Mouse (Mus musculus) ES-E14 (cell line): ENCODE data around the gene Hist1h2bg. TPM values are rescaled to one million over a fixed set of nuclear protein-coding genes. Genes with fewer than 3 reads are reported as not detected.
A peak's percentile ranks its signal among the peaks of the same experiment; 100 is the strongest.

Source experiments
- DNase-seq: peaks from one replicate; pipeline ENCODE4 v3.0.0-alpha.2; 2013; ENCODE audit warnings: low read depth, low spot score
- H3K27ac ChIP-seq: 2 replicates; pipeline ENCODE4 v1.5.1; 2012; ENCODE audit warnings: low read depth, mild to moderate bottlenecking, low read length, moderate library complexity, mixed read lengths; ENCODE audit not compliant: poor library complexity, insufficient read depth, severe bottlenecking
- H3K36me3 ChIP-seq: 2 replicates; pipeline ENCODE4 v1.6.1; 2012; ENCODE audit warnings: mild to moderate bottlenecking, low read length, moderate library complexity, mixed read lengths; ENCODE audit not compliant: control insufficient read depth, poor library complexity, insufficient read depth, severe bottlenecking
- H3K4me1 ChIP-seq, 2 experiments: fragments of 150-350 bp in 1 of 2; sonication (generic) in 1 of 2; 2 replicates each; pipeline ENCODE4 v1.6.1; 2012; ENCODE audit warnings: low read length in 2 of 2, mild to moderate bottlenecking in 1 of 2, mixed read lengths in 1 of 2; ENCODE audit not compliant: control insufficient read depth in 2 of 2, insufficient read depth in 2 of 2, poor library complexity in 1 of 2
- H3K4me3 ChIP-seq, 2 experiments: fragments of 150-350 bp in 1 of 2; sonication (generic) in 1 of 2; 2 replicates each; pipeline ENCODE4 v1.5.1; 2012; ENCODE audit warnings: low read length in 2 of 2, low read depth in 1 of 2, mild to moderate bottlenecking in 1 of 2, mixed read lengths in 1 of 2; ENCODE audit not compliant: insufficient read depth in 1 of 2, poor library complexity in 1 of 2, severe bottlenecking in 1 of 2
- H3K9ac ChIP-seq: 2 replicates; pipeline ENCODE4 v1.6.1; 2012; ENCODE audit warnings: low read depth, mild to moderate bottlenecking, low read length, mixed read lengths; ENCODE audit not compliant: poor library complexity, insufficient read depth, severe bottlenecking
- H3K9me3 ChIP-seq: fragments of 150-350 bp; sonication (generic); 2 replicates; pipeline ENCODE4 v1.6.1; 2012; ENCODE audit warnings: low read depth, mild to moderate bottlenecking, low read length; ENCODE audit not compliant: control insufficient read depth, insufficient read depth
- CHD2 ChIP-seq: IDR thresholded peaks from 2 replicates; pipeline ENCODE4 v1.6.1; 2014; ENCODE audit warnings: mild to moderate bottlenecking, low read depth, low read length, inconsistent platforms
- HCFC1 ChIP-seq: IDR thresholded peaks from 2 replicates; pipeline ENCODE4 v1.6.1; 2012; ENCODE audit warnings: low read length, inconsistent platforms, borderline replicate concordance; ENCODE audit not compliant: insufficient read depth
- MAFK ChIP-seq: IDR thresholded peaks from 2 replicates; pipeline ENCODE4 v1.6.1; 2014; ENCODE audit warnings: mild to moderate bottlenecking, low read depth, low read length, inconsistent platforms; ENCODE audit not compliant: insufficient read depth
- ZC3H11A ChIP-seq: IDR thresholded peaks from 2 replicates; pipeline ENCODE4 v1.6.1; 2012; ENCODE audit warnings: low read depth, mild to moderate bottlenecking, inconsistent platforms, low read length, borderline replicate concordance
- ZNF384 ChIP-seq: IDR thresholded peaks from 2 replicates; pipeline ENCODE4 v1.6.1; 2012; ENCODE audit warnings: low read depth, low read length, inconsistent platforms
- in situ Hi-C, 2 experiments: fragments of 600-800 bp; cut with MboI; formaldehyde crosslinking; loops; one replicate each; pipeline ENCODE4 v1.15.1; 2025; ENCODE audit warnings: low sequenced_read_pairs in 2 of 2, inconsistent platforms in 1 of 2; ENCODE audit not compliant: unreplicated experiment in 2 of 2
- total RNA-seq: library from RNA; depleted of rRNA; stranded (reverse); fragments of 300-350 nt; gene quantifications from 2 replicates; pipeline ENCODE4 v1.2.3, GENCODE M21; 2012; rRNA removed

Gene Hist1h2bg
- total RNA-seq, 1 experiment: 2,074 TPM

- in situ Hi-C loops: no loop called here
- H3K27ac ChIP-seq: peak within 1 kb of the TSS; percentile 68; the same call in 1 of the 2 replicates
- H3K9ac ChIP-seq: peak within 1 kb of the TSS; percentile 76
- H3K9me3 ChIP-seq: no peaks in the 10 kb centered on the region
- TF ChIP-seq MAFK (no peak), CHD2 (no peak; the same call in 1 of the 2 replicates), ZC3H11A (no peak), HCFC1 (no peak), ZNF384 (no peak)
- H3K36me3 ChIP-seq: no peaks in the 10 kb centered on the region
- H3K4me3 ChIP-seq: peak within 1 kb of the TSS; percentile 66 to 77
- no peaks in the 10 kb centered on the region for H3K4me1 ChIP-seq
- peak; percentile 76 for DNase-seq
Measured at GRCm38 (mm10) chr13:23620733-23621531, 49.7 kb downstream of the Hist1h2bg start, which contains the start of gene Hist1h2be. Hist1h2be (minus strand) TSS chr13:23621124.

Other genes starting within 250 kb of the Hist1h2bg start
- 15.8 and 15.9 TPM in 2 replicates for gene Zfp322a, start 202.2 kb upstream of the Hist1h2bg start, total RNA-seq
- gene Abt1, start 147.5 kb upstream of the Hist1h2bg start, total RNA-seq: 10.5 and 15.5 TPM in 2 replicates
- gene Btn1a1, start 105.5 kb upstream of the Hist1h2bg start, total RNA-seq: 0.11 and 0.62 TPM in 2 replicates
- 0.95 and 1.5 TPM in 2 replicates for gene Btn2a2, start 82.5 kb upstream of the Hist1h2bg start, total RNA-seq
- 2,382 and 2,804 TPM in 2 replicates for gene Hist1h4h, start 40.3 kb upstream of the Hist1h2bg start, total RNA-seq
- gene Hist1h2af, start 37.5 kb upstream of the Hist1h2bg start, total RNA-seq: 1,402 and 1,887 TPM in 2 replicates
- 436 and 621 TPM in 2 replicates for gene Hist1h3g, start 36.0 kb upstream of the Hist1h2bg start, total RNA-seq
- 98.5 and 146 TPM in 2 replicates for gene Hist1h2bh, start 28.0 kb upstream of the Hist1h2bg start, total RNA-seq
- 245 and 289 TPM in 2 replicates for gene Hist1h3f, start 27.3 kb upstream of the Hist1h2bg start, total RNA-seq
- 1,886 and 2,172 TPM in 2 replicates for gene Hist1h4f, start 19.7 kb upstream of the Hist1h2bg start, total RNA-seq
- gene Hist1h1d, start 18.1 kb upstream of the Hist1h2bg start, total RNA-seq: 68.4 and 97.6 TPM in 2 replicates
- gene Hist1h3e, start 9.0 kb upstream of the Hist1h2bg start, total RNA-seq: 792 and 864 TPM in 2 replicates
- 587 and 755 TPM in 2 replicates for gene Hist1h2ae, start 176 bp upstream of the Hist1h2bg start, total RNA-seq
- 677 and 970 TPM in 2 replicates for gene Hist1h2bf, start 2.8 kb downstream of the Hist1h2bg start, total RNA-seq
- 1,000 and 1,148 TPM in 2 replicates for gene Hist1h2ad, start 3.0 kb downstream of the Hist1h2bg start, total RNA-seq
- 80.2 and 103 TPM in 2 replicates for gene Hist1h3d, start 4.4 kb downstream of the Hist1h2bg start, total RNA-seq
- gene Hist1h4d, start 10.2 kb downstream of the Hist1h2bg start, total RNA-seq: 713 and 869 TPM in 2 replicates
- gene Hist1h2be, start 49.7 kb downstream of the Hist1h2bg start, total RNA-seq: 119 and 195 TPM in 2 replicates
- gene Hist1h1e, start 51.2 kb downstream of the Hist1h2bg start, total RNA-seq: 131 and 207 TPM in 2 replicates
- gene Hist1h2ac, start 112.6 kb downstream of the Hist1h2bg start, total RNA-seq: 112 and 141 TPM in 2 replicates
- gene Hist1h2bc, start 112.8 kb downstream of the Hist1h2bg start, total RNA-seq: 355 and 545 TPM in 2 replicates
- 7.7 and 13.3 TPM in 2 replicates for gene Hist1h1t, start 124.4 kb downstream of the Hist1h2bg start, total RNA-seq
- 326 and 496 TPM in 2 replicates for gene Hist1h4c, start 127.1 kb downstream of the Hist1h2bg start, total RNA-seq
- gene Hfe, start 139.5 kb downstream of the Hist1h2bg start, total RNA-seq: 1.1 and 1.5 TPM in 2 replicates
- 379 and 496 TPM in 2 replicates for gene Hist1h1c, start 167.4 kb downstream of the Hist1h2bg start, total RNA-seq
- gene Hist1h3c, start 174.2 kb downstream of the Hist1h2bg start, total RNA-seq: 970 and 1,161 TPM in 2 replicates
- 1,224 and 1,736 TPM in 2 replicates for gene Hist1h2bb, start 175.3 kb downstream of the Hist1h2bg start, total RNA-seq
- gene Hist1h2ab, start 179.7 kb downstream of the Hist1h2bg start, total RNA-seq: 2,399 and 2,956 TPM in 2 replicates
- 667 and 954 TPM in 2 replicates for gene Hist1h3b, start 180.9 kb downstream of the Hist1h2bg start, total RNA-seq
- 1,054 and 1,339 TPM in 2 replicates for gene Hist1h4b, start 185.6 kb downstream of the Hist1h2bg start, total RNA-seq
- gene Hist1h4a, start 189.8 kb downstream of the Hist1h2bg start, total RNA-seq: 1,331 and 1,744 TPM in 2 replicates
- gene Hist1h3a, start 191.0 kb downstream of the Hist1h2bg start, total RNA-seq: 470 and 728 TPM in 2 replicates
- gene Hist1h1a, start 192.3 kb downstream of the Hist1h2bg start, total RNA-seq: 1,149 and 1,468 TPM in 2 replicates
- gene Trim38, start 198.5 kb downstream of the Hist1h2bg start, total RNA-seq: 0.21 and 0.40 TPM in 2 replicates
- not detected in 2 replicates for gene Slc17a2, start 235.6 kb downstream of the Hist1h2bg start, total RNA-seq